Mouse (Mus musculus) megakaryocyte, adult 5-6 weeks (primary cell): ENCODE data around the gene Dcp1b. TPM values are rescaled to one million over a fixed set of nuclear protein-coding genes. Genes with fewer than 3 reads are reported as not detected.

Experiments used
- ATAC-seq: 2 replicates; pipeline ENCODE4 v1.8.0; 2016; ENCODE audit warnings: mild to moderate bottlenecking, inconsistent platforms; ENCODE audit not compliant: poor library complexity, severe bottlenecking
- total RNA-seq, 2 experiments: library from RNA; stranded (forward) in 1 of 2; stranded (reverse) in 1 of 2; fragments of 153-499, 151-499 nt in 1 of 2; fragments of 221-1000, 200-1000 nt in 1 of 2; gene quantifications; 2 replicates each; pipeline versions ENCODE4 v1.2.3 to v1.2.4; 2015 to 2017

The Dcp1b gene
- 7.5 and 13.1 TPM in 2 replicates for total RNA-seq (2015)
- total RNA-seq (2017): 7.2 and 10.6 TPM in 2 replicates

DNA sequence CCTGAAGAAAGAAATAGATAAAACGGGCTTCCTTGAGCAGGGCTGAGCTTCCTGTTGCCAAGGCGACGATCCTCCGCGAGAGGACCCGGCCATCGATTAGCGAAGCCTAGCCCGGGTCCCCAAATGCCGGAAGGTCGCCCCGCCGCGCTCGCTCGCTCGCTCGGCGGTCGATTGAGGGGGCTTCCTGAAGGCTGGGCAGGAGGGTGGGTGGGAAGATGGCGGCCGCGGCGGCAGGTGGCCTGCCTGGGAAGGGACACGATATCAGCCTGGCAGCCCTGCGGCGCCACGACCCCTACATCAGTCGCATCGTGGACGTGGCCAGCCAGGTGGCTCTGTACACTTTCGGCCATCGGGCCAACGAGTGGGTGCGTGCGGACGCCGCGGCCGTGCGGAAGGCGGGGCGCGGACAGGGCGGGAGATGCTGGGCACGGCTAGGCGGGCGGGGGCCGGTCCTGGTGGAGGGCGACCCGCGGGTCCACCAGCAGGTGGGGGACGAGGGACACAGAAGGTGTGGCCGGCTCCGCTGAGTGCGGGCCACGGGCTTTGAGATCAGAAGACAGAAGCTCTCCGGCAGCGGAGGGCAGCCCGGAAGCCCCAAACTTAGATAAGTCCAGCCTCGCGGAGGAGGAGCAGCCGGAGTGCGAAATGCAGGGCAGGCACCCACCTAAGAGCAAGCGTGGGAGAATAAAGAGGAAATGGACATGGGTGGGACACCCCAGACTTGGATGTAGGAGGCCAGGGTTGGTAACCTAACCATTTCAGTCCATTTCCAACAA is at the start of gene Dcp1b:
Gene Dcp1b, plus strand, starts transcription at position 176 of the 776 bp plus-strand sequence.
- peak; percentile 93 for ATAC-seq

GRCm38 (mm10) chr6:119126991-119127390 is 48.1 kb upstream of the Dcp1b start:
- no peak for ATAC-seq

- ATAC-seq: no peak
Observed at GRCm38 (mm10) chr6:119128076-119128475, 47.0 kb upstream of the Dcp1b start.

- ATAC-seq: no peak
Observed at GRCm38 (mm10) chr6:119128521-119128920, 46.5 kb upstream of the Dcp1b start.

DNA sequence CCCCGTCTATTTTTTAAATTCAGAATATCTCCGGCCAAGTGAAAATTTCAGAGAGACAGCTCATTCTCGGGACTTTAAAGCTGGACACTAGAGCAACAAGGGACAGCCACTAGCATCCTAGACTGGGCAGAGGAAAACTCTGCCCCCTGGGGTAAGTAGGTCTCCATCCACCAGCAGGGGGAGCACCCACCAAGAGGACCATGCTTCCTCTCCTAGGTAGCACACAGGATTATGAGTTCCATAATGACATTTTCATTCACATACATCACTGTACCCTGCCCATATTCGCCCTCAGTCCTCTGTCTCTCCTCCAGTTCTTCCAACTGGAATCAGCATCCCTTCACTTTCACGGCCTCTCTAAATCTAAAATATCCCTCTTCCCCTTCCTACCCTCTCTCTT is 45.4 kb upstream of the Dcp1b start:
- peak; percentile 52; the same call in 1 of the 2 replicates for ATAC-seq

DNA sequence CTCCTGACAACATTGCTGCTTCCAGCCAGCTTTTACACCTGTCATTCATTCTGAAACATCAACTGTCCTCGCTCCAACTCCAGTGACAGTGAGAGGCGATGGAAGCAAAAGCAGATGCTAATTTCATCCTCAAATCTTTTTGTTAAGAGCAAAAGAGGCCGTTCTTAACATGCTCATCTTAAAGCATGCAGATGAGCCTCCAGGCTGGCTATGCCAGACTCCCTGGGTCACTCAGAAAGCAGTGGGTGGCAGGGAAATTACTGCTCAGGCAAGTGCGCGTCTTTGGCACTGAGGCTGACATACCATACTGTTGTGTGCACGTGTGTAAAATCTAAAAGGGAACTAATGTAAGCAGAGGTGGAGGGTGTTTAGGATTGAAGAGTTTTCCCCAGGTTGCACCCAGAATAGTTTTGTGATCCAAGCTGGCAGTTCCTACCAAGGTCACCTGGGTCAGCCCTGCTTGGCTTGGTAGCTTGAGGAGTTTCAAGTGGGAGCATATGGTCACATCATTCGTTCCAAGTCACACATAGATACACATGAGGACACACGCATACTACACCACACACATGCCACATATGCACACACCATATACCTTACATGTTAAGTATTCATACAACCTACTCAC is 42.8 kb upstream of the Dcp1b start:
- ATAC-seq: no peak

- no peak for ATAC-seq
Observed at GRCm38 (mm10) chr6:119132863-119133262, 42.2 kb upstream of the Dcp1b start.

DNA sequence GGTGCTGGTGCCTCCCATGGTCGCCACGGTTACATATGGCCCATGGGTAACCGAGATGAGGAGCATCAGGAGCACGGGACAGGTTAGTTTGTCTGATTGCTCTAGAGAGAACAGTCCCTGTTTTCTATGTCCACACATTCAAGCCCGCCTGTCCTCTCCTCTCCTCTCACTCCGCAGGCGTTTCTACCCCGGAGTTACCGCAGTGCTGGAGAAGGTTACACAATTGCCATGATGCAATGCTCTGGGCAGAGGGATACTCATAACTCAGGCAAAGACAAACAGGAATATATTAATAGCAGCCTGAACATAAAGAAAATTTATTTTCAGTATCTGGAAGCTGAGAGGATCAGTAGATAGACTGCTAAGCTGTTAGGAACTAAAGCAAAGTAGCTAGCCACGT is 37.3 kb upstream of the Dcp1b start:
- ATAC-seq: no peak

GRCm38 (mm10) chr6:119139561-119139960 is 35.5 kb upstream of the Dcp1b start:
- no peak for ATAC-seq

DNA sequence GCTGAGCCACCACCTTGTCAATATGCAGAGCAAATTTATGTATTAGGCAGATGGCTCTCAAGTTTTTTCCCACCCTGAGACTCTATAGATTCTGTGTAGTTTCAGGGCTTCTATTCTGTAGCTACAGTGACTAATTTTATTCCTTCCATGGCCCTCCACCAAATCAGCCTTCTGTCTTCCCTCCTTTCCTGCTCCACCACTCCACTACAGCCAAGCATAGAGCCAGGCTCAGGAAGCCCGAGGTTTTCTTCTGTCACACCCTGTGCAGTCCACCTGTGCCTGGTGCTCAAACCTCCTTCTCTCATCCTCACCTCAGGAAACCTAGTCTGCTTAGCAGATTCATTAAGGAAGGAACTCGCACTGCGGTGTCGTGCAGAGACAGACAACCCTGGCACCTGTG is 29.9 kb upstream of the Dcp1b start:
- no peak for ATAC-seq

GRCm38 (mm10) chr6:119165677-119166076 is 9.4 kb upstream of the Dcp1b start:
- no peak for ATAC-seq

DNA sequence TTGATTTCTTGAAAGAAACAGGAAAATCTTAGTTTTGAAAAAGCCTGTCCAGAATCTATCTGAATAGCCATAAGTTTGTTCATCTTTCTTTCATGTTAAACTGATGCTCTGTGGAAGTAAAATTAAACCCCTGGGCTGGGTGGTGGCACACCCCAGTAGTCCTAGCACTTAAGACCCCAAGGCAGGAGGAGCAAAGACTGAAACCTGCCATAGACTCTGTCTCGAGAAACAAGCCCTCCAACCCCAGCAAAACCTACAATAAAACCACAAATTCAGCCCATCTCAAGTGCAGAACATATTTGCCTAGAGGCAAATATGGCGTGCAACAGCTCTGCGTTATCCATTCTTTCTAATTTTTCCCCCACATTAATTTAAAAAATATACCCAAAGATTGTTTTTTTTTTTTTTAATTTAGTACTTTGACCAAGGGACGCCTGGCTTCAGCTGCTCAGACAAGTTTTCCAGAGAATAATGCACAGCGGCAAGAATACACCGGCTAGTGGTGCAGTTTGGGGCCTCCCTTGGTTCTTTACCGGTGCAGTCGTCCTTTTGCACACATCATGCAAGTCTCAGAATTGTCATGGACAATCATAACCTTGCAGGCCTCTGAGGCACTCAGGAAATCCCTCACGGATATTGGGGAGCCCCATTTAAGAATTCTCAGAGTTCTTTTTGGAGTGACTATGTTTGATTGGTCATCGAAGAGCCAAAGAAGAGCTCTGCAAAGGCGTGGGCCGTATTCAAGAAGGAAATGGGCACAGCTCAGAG is 562 bp upstream of the Dcp1b start:
- no peak for ATAC-seq

- ATAC-seq: no peak
Observed at GRCm38 (mm10) chr6:119176103-119176502, 1.1 kb downstream of the Dcp1b start.

- ATAC-seq: no peak
Observed at GRCm38 (mm10) chr6:119177101-119177500, 2.0 kb downstream of the Dcp1b start.

DNA sequence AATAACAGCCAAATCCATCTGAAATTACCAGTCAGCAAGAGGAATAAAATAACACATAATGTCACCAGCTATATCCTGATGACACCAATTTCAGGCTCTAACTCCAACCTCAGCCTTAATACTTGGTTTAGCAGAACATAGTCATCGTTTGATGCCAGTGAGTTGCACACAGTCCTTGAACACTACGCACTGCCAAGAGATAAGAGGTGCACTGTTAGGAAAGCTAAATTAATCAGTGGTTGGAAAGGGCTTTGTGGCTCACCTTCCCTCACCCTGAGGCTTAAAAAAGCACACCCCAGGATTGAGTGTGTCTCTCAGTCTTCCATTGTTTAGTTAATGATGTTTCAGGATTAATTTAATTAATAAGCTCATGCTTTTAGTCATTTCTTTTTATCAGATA is 5.1 kb downstream of the Dcp1b start:
- no peak for ATAC-seq

DNA sequence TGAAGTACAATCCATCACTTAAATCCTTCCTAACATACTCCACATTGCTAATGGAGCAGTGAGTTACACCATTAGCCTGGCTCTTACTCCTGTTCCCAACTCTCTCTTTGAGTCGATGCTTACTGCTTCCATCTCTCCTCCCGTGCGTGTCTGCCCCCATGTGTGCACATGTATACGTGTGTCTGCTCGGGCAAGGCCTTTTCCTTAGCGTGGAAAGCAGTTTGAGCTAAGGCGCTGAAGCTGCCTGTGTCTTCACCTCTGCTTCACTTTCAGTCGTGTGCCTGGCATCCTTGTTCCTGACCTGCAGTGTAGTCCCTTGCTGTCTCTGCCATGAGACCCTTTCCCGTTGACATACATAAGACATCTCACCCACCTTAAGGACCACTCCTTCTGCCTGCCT is 7.2 kb downstream of the Dcp1b start:
- no peak for ATAC-seq

- no peak for ATAC-seq
Observed at GRCm38 (mm10) chr6:119183781-119184180, 8.7 kb downstream of the Dcp1b start.

GRCm38 (mm10) chr6:119186658-119187057 is 11.6 kb downstream of the Dcp1b start:
- no peak for ATAC-seq

DNA sequence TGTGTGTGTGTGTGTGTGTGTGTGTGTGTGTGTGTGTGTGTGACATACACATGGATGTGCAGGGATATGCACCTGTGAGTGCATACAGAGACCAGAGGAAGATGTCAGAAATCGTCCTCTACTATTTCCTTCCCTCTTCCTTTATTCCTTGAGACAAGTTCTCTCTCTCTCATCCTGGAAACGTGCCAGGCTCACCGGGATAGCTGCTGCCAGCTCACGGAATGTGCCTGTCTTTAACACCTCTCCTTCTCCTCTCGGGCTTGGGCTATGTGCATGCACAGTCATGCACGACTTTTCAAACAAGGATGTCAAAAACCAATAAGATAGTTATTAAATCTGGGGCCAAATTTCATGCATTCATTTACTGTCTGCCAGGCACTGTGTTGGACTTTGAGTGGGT is 12.6 kb downstream of the Dcp1b start:
- no peak for ATAC-seq

- no peak for ATAC-seq
Observed at GRCm38 (mm10) chr6:119191478-119191877, 16.4 kb downstream of the Dcp1b start.

GRCm38 (mm10) chr6:119193571-119194154 is 18.6 kb downstream of the Dcp1b start:
- no peak for ATAC-seq
